In genomic region chr2:70559520-70559919, GRCm38 (mm10) we compare ENCODE assay signal across 9 mouse cellular contexts. TPM values are rescaled to one million over a fixed set of nuclear protein-coding genes. Genes with fewer than 3 reads are reported as not detected.
DNase-seq lines count a peak whose midpoint lies in the region; ATAC-seq and TF ChIP-seq lines count a peak whose summit lies in the region.
"Had no signal": no experiment of that assay in that cellular context is flagged by ENCODE, and none has a peak within 500 bp of the region (broad histone marks: within the 10 kb centered on the region; RNA-seq: fewer than 3 reads in every experiment).

No protein-coding gene starts in this region.

- no peaks in the 10 kb centered on the region for H3K9me3 ChIP-seq in intestine, embryonic 14.5 days (ENCODE audit: control insufficient read depth, low read length)
- no peaks in the 10 kb centered on the region for H3K9me3 ChIP-seq in intestine, postnatal 0 days (ENCODE audit: control insufficient read depth)
- no peaks in the 10 kb centered on the region for H3K9me3 ChIP-seq in liver, embryonic 14.5 days (ENCODE audit: control insufficient read depth, low read length)
- no peaks in the 10 kb centered on the region for H3K9me3 ChIP-seq in neural tube, embryonic 12.5 days
- H3K9me3 ChIP-seq: limb, embryonic 13.5 days had no signal

- H3K9ac ChIP-seq in intestine, embryonic 14.5 days (ENCODE audit: low read length), result no peak overlapping the region
- no peak overlapping the region for H3K9ac ChIP-seq in intestine, postnatal 0 days (ENCODE audit: low read depth, low read length)
- no peak overlapping the region for H3K9ac ChIP-seq in liver, embryonic 14.5 days (replicated peaks)
- no peak overlapping the region for H3K9ac ChIP-seq in neural tube, embryonic 12.5 days
- H3K9ac ChIP-seq: limb, embryonic 13.5 days had no signal

- TF ChIP-seq EP300 in liver, embryonic 14.5 days (IDR thresholded peaks at IDR 0.05; ENCODE audit: low read depth), result no peak

- peak; percentile 95 for DNase-seq in intestine, embryonic 14.5 days (ENCODE audit: low spot score)
- peak; percentile 84 for DNase-seq in adrenal gland, postnatal 14 days
- peak; percentile 65 to 78 for DNase-seq in heart, postnatal 14 days
- DNase-seq in liver, embryonic 14.5 days (ENCODE audit: low read depth in 3 of 3, low spot score in 3 of 3), result peak; percentile 35 to 44 (median 39)
- DNase-seq in thymus, postnatal 25 days, result peak; percentile 83
- no peak for DNase-seq in cerebellum, adult 18-20 months

- intact Hi-C loops in heart, postnatal 14 days (cut with DNase I), result loop anchor here (2.0 kb wide), 1 partner anchor 333 kb away; no protein-coding TSS in a partner anchor

- no peak for TF ChIP-seq CTCF in intestine, postnatal 0 days (IDR thresholded peaks at IDR 0.05; ENCODE audit: low read depth)
- TF ChIP-seq CTCF in liver, embryonic 14.5 days (IDR thresholded peaks at IDR 0.05; ENCODE audit: low read depth), result no peak

- H3K4me2 ChIP-seq in intestine, embryonic 14.5 days (ENCODE audit: low read length), result no peak overlapping the region
- H3K4me2 ChIP-seq in intestine, postnatal 0 days (replicated peaks; ENCODE audit: low read depth), result no peak overlapping the region
- H3K4me2 ChIP-seq in liver, embryonic 14.5 days (ENCODE audit: low read depth), result no peak overlapping the region
- H3K4me2 ChIP-seq in neural tube, embryonic 12.5 days (replicated peaks), result peak overlapping the region; percentile 38
- H3K4me2 ChIP-seq: limb, embryonic 13.5 days had no signal

- peaks cover 3% of the 10 kb centered on the region; the same call in 1 of the 2 replicates for H3K4me1 ChIP-seq in intestine, embryonic 14.5 days (replicated peaks; ENCODE audit: control insufficient read depth, insufficient read depth, low read length)
- H3K4me1 ChIP-seq in intestine, postnatal 0 days (replicated peaks; ENCODE audit: control insufficient read depth, insufficient read depth, low read length), result no peaks in the 10 kb centered on the region
- no peaks in the 10 kb centered on the region for H3K4me1 ChIP-seq in liver, embryonic 14.5 days (replicated peaks; ENCODE audit: control insufficient read depth in 2 of 2, insufficient read depth in 2 of 2, low read length in 1 of 2)
- peaks cover 23% of the 10 kb centered on the region for H3K4me1 ChIP-seq in neural tube, embryonic 12.5 days

- no peak for ATAC-seq in intestine, embryonic 14.5 days (replicated peaks; ENCODE audit: low FRiP score, low TSS enrichment, low read depth)
- ATAC-seq in intestine, postnatal 0 days, result no peak
- ATAC-seq in liver, embryonic 14.5 days (ENCODE audit: insufficient read depth), result no peak
- ATAC-seq in neural tube, embryonic 12.5 days (ENCODE audit: low FRiP score, low read depth), result no peak

- under 1% methylated on average over 13 of the region's 13 CpGs for WGBS in intestine, embryonic 14.5 days
- 2% methylated on average over 13 of the region's 13 CpGs for WGBS in intestine, postnatal 0 days
- WGBS in liver, embryonic 14.5 days (ENCODE audit: insufficient replicate concordance), result 2% methylated on average over 13 of the region's 13 CpGs
- WGBS in neural tube, embryonic 12.5 days, result 2% methylated on average over 13 of the region's 13 CpGs

- H3K36me3 ChIP-seq in intestine, embryonic 14.5 days (ENCODE audit: control insufficient read depth, insufficient read depth, low read length), result no peaks in the 10 kb centered on the region
- no peaks in the 10 kb centered on the region for H3K36me3 ChIP-seq in intestine, postnatal 0 days (ENCODE audit: control insufficient read depth, insufficient read depth)
- H3K36me3 ChIP-seq in liver, embryonic 14.5 days (replicated peaks; ENCODE audit: control insufficient read depth, insufficient read depth, low read depth), result no peaks in the 10 kb centered on the region
- H3K36me3 ChIP-seq in neural tube, embryonic 12.5 days, result no peaks in the 10 kb centered on the region
- H3K36me3 ChIP-seq: limb, embryonic 13.5 days had no signal

- no peak overlapping the region for H3K4me3 ChIP-seq in intestine, embryonic 14.5 days (ENCODE audit: low read depth, low read length)
- H3K4me3 ChIP-seq in intestine, postnatal 0 days (ENCODE audit: low read depth, low read length), result no peak overlapping the region
- no peak overlapping the region for H3K4me3 ChIP-seq in liver, embryonic 14.5 days (ENCODE audit: insufficient read depth in 1 of 2, low read depth in 2 of 2, low read length in 2 of 2)
- peak overlapping the region; percentile 19; the same call in 1 of the 2 replicates for H3K4me3 ChIP-seq in neural tube, embryonic 12.5 days
- H3K4me3 ChIP-seq: limb, embryonic 13.5 days had no signal

- H3K27me3 ChIP-seq in intestine, embryonic 14.5 days (replicated peaks; ENCODE audit: control insufficient read depth, insufficient read depth, low read length), result peaks cover 70% of the 10 kb centered on the region
- H3K27me3 ChIP-seq in intestine, postnatal 0 days (replicated peaks; ENCODE audit: control insufficient read depth, insufficient read depth, low read length), result peaks cover 66% of the 10 kb centered on the region
- H3K27me3 ChIP-seq in liver, embryonic 14.5 days (ENCODE audit: control insufficient read depth, insufficient read depth, low read length), result peaks cover 57% of the 10 kb centered on the region
- H3K27me3 ChIP-seq in neural tube, embryonic 12.5 days (replicated peaks), result peaks cover 58% of the 10 kb centered on the region

- no peak overlapping the region for H3K27ac ChIP-seq in intestine, embryonic 14.5 days (ENCODE audit: low read depth)
- no peak overlapping the region for H3K27ac ChIP-seq in intestine, postnatal 0 days (ENCODE audit: low read depth, low read length)
- H3K27ac ChIP-seq in liver, embryonic 14.5 days, result no peak overlapping the region
- H3K27ac ChIP-seq in neural tube, embryonic 12.5 days, result no peak overlapping the region
- H3K27ac ChIP-seq: limb, embryonic 13.5 days had no signal

RNA-seq across cellular contexts. Expression of gene Gad1, which starts 6.6 kb away (rescaled TPM):
- 0.16 TPM in 1 of 2 replicates, not detected in the other for polyA plus RNA-seq in intestine, embryonic 14.5 days (2014; fragmentation: Nextera tagmentation; extraction: Ambion mirVana)
- 0.12 TPM in 1 of 2 replicates, not detected in the other for polyA plus RNA-seq in intestine, postnatal 0 days (2015; fragmentation: Nextera tagmentation; extraction: Ambion mirVana)
- total RNA-seq in adrenal gland, postnatal 14 days (2021), result 0.89 and 1.3 TPM in 2 replicates
- total RNA-seq in heart, postnatal 14 days (2021), result under 1 TPM; 0.43 to 0.51 TPM
- polyA plus RNA-seq in liver, embryonic 14.5 days (2012; rRNA removed), result 0.02 and 0.10 TPM in 2 replicates
- polyA plus RNA-seq in liver, embryonic 14.5 days (2014; fragmentation: Nextera tagmentation; extraction: Ambion mirVana), result 0.03 and 0.14 TPM in 2 replicates
- polyA plus RNA-seq in neural tube, embryonic 12.5 days (2016; fragmentation: Nextera tagmentation; extraction: Ambion mirVana), result 17.2 and 21.6 TPM in 2 replicates

RNA-seq across cellular contexts. Expression of gene Erich2, which starts 50.9 kb away (rescaled TPM):
- polyA plus RNA-seq in intestine, embryonic 14.5 days (2014; fragmentation: Nextera tagmentation; extraction: Ambion mirVana), result 0.88 and 1.9 TPM in 2 replicates
- polyA plus RNA-seq in intestine, postnatal 0 days (2015; fragmentation: Nextera tagmentation; extraction: Ambion mirVana), result 0.94 and 1.3 TPM in 2 replicates
- total RNA-seq in adrenal gland, postnatal 14 days (2021), result 0.45 TPM in 1 of 2 replicates, not detected in the other
- under 1 TPM; 0.14 to 0.17 TPM for total RNA-seq in heart, postnatal 14 days (2021)
- polyA plus RNA-seq in liver, embryonic 14.5 days (2012; rRNA removed), result not detected in 2 replicates
- polyA plus RNA-seq in liver, embryonic 14.5 days (2014; fragmentation: Nextera tagmentation; extraction: Ambion mirVana), result not detected in 2 replicates
- polyA plus RNA-seq in neural tube, embryonic 12.5 days (2016; fragmentation: Nextera tagmentation; extraction: Ambion mirVana), result 0.73 and 1.4 TPM in 2 replicates

Comparison
In these comparisons a context has a peak if more than half of its experiments do, and no peak if none do; other contexts are left out.
1. DNase-seq: peak in intestine, embryonic 14.5 days (single experiment), adrenal gland, postnatal 14 days (single experiment), heart, postnatal 14 days (2 of 2), liver, embryonic 14.5 days (3 of 3) and thymus, postnatal 25 days (single experiment); none in cerebellum, adult 18-20 months (0 of 2).
2. RNA of gene Gad1, which starts 6.6 kb away (polyA plus RNA-seq): 17.2 to 21.6 TPM in neural tube, embryonic 12.5 days; 0.16 TPM in intestine, embryonic 14.5 days, 0.12 TPM in intestine, postnatal 0 days and 0.02 to 0.14 TPM in liver, embryonic 14.5 days; every median in the first group is over 10 times any median in the second.